Mouse (Mus musculus): ENCODE results near the gene Egfl8.

DNA sequence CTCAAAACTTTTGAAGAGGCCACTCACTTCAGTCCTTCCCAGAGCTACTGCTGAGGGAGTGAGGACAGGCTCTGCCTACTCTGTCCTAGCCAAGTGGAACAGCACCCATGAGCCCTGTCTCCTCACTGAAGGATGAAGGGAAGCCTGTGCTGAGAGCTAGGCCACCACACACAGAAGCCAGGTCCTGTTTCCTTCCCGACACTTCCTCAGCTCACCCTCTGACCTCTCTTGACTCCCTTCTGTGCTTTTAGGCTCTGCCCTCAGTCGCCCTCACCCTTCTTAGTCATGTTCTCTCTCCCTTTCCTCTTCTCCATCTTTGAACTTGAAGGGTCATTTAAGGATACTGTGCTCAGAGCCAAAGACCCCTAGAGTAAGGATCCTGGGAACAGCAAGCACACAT, 41.5 kb upstream of the Egfl8 start:
- TF ChIP-seq POLR2A (IDR thresholded peaks at IDR 0.05; ENCODE audit: low read depth, low read length): no peak
- no peak for TF ChIP-seq CTCF (IDR thresholded peaks at IDR 0.05; ENCODE audit: borderline replicate concordance, insufficient read depth, low read length)

Data from embryonic fibroblast, embryonic 13.5 days (primary cell).